Mouse (Mus musculus) thymus, adult 2 months (tissue): Measurements from ENCODE around the gene Olfr288. TPM values are rescaled to one million over a fixed set of nuclear protein-coding genes. Genes with fewer than 3 reads are reported as not detected.

Source experiments
- DNase-seq: peaks from one replicate; pipeline ENCODE4 v3.0.0; 2021
- H3K27ac ChIP-seq: fragments of 200-500 bp; 2 replicates; pipeline ENCODE4 v1.5.1; 2012; ENCODE audit warnings: low read length, control low read depth; ENCODE audit not compliant: control insufficient read depth, insufficient read depth
- H3K27me3 ChIP-seq: fragments of 200-500 bp; 2 replicates; pipeline ENCODE4 v1.6.1; 2012; ENCODE audit warnings: mild to moderate bottlenecking, low read length, moderate library complexity, mixed read lengths; ENCODE audit not compliant: control insufficient read depth, insufficient read depth
- H3K36me3 ChIP-seq: fragments of 200-500 bp; 2 replicates; pipeline ENCODE4 v1.6.1; 2012; ENCODE audit warnings: mild to moderate bottlenecking, low read length, moderate library complexity; ENCODE audit not compliant: control insufficient read depth, insufficient read depth
- H3K4me1 ChIP-seq: fragments of 200-500 bp; replicated peaks from 2 replicates; pipeline ENCODE4 v1.6.1; 2012; ENCODE audit warnings: low read length; ENCODE audit not compliant: control insufficient read depth, insufficient read depth
- H3K4me3 ChIP-seq: fragments of 200-500 bp; 2 replicates; pipeline ENCODE4 v1.5.1; 2012; ENCODE audit warnings: mild to moderate bottlenecking, low read length, control low read depth, moderate library complexity; ENCODE audit not compliant: control insufficient read depth, insufficient read depth
- CTCF ChIP-seq: fragments of 200-500 bp; IDR thresholded peaks from 2 replicates; pipeline ENCODE4 v1.5.1; 2012; ENCODE audit warnings: mild to moderate bottlenecking, control low read depth, low read length, moderate library complexity, borderline replicate concordance; ENCODE audit not compliant: control insufficient read depth, poor library complexity, insufficient read depth; ENCODE audit errors: extremely low read depth
- POLR2A ChIP-seq: fragments of 200-500 bp; IDR thresholded peaks from 2 replicates; pipeline ENCODE4 v1.6.1; 2012; ENCODE audit warnings: mild to moderate bottlenecking, low read length, control low read depth, moderate library complexity; ENCODE audit not compliant: control insufficient read depth, poor library complexity, insufficient read depth; ENCODE audit errors: extremely low read depth
- WGBS: fragments of 180-500 bp; shearing (Covaris S2); methylation state at CpG from one replicate; pipeline ENCODE4 v1.1.7; 2018; 5-methylcytosine and 5-hydroxymethylcytosine counted together
- polyA plus RNA-seq: library from polyadenylated mRNA; depleted of rRNA; stranded (reverse); fragments of >200 nt; gene quantifications from 2 replicates; pipeline ENCODE4 v1.2.3, GENCODE M21; 2012; rRNA removed

The Olfr288 gene
- polyA plus RNA-seq, 1 experiment = not detected

- TF ChIP-seq CTCF = no peak
- TF ChIP-seq POLR2A = no peak
- DNase-seq = no peak
- WGBS = 2% methylated on average over 36 of the region's 36 CpGs
- Histone ChIP-seq H3K27me3 (no peaks in the 10 kb centered on the region), H3K36me3 (peaks cover 12% of the 10 kb centered on the region; the same call in 1 of the 2 replicates), H3K4me3 (peak overlapping the region; percentile 95), H3K4me1 (peaks cover 10% of the 10 kb centered on the region), H3K27ac (no peak overlapping the region)
These were observed 50.4 kb downstream of the Olfr288 start for GRCm38 (mm10) chr15:98144861-98145507.

- WGBS = 98% methylated on average over 10 of the region's 10 CpGs
- Histone ChIP-seq H3K4me1 (peaks cover 10% of the 10 kb centered on the region), H3K4me3 (no peak overlapping the region), H3K27me3 (no peaks in the 10 kb centered on the region), H3K27ac (no peak overlapping the region), H3K36me3 (peaks cover 12% of the 10 kb centered on the region; the same call in 1 of the 2 replicates)
- no peak for DNase-seq
- TF ChIP-seq CTCF (no peak), POLR2A (no peak)
These were observed 52.8 kb downstream of the Olfr288 start for GRCm38 (mm10) chr15:98142515-98142914.

GRCm38 (mm10) chr15:98140809-98141208, 54.5 kb downstream of the Olfr288 start:
- no peak for TF ChIP-seq POLR2A
- TF ChIP-seq CTCF = no peak
- no peak for DNase-seq
- peaks cover 9% of the 10 kb centered on the region for H3K4me1 ChIP-seq
- no peak overlapping the region for H3K27ac ChIP-seq
- H3K36me3 ChIP-seq = peaks cover 23% of the 10 kb centered on the region
- WGBS = 97% methylated on average over 5 of the region's 5 CpGs
- no peak overlapping the region for H3K4me3 ChIP-seq
- H3K27me3 ChIP-seq = no peaks in the 10 kb centered on the region

- no peak overlapping the region for H3K27ac ChIP-seq
- WGBS = 89% methylated on average over 7 of the region's 7 CpGs
- H3K36me3 ChIP-seq = peaks cover 32% of the 10 kb centered on the region
These were observed 55.6 kb downstream of the Olfr288 start for GRCm38 (mm10) chr15:98139763-98140162.

GRCm38 (mm10) chr15:98136871-98137270, 58.5 kb downstream of the Olfr288 start:
- TF ChIP-seq POLR2A = no peak
- no peak for TF ChIP-seq CTCF
- 94% methylated on average over 9 of the region's 9 CpGs for WGBS
- Histone ChIP-seq H3K4me1 (no peaks in the 10 kb centered on the region), H3K4me3 (no peak overlapping the region), H3K36me3 (peaks cover 42% of the 10 kb centered on the region), H3K27ac (no peak overlapping the region), H3K27me3 (no peaks in the 10 kb centered on the region)
- no peak for DNase-seq

More at GRCm38 (mm10) chr15:98139763-98140162, 55.6 kb downstream of the Olfr288 start:
- peaks cover 3% of the 10 kb centered on the region for H3K4me1 ChIP-seq
- no peak overlapping the region for H3K4me3 ChIP-seq
- no peak for TF ChIP-seq CTCF
- TF ChIP-seq POLR2A = no peak
- no peaks in the 10 kb centered on the region for H3K27me3 ChIP-seq
- DNase-seq = no peak

Other genes with a start within 250 kb of the Olfr288 start
- gene Tmem106c, start 231.3 kb downstream of the Olfr288 start, polyA plus RNA-seq = 38.4 and 40.0 TPM in 2 replicates
- 0.32 and 0.47 TPM in 2 replicates for gene Col2a1, start 190.8 kb downstream of the Olfr288 start, polyA plus RNA-seq
- gene Pfkm, start 103.0 kb downstream of the Olfr288 start, polyA plus RNA-seq = 24.3 and 44.9 TPM in 2 replicates
- 42.5 and 43.6 TPM in 2 replicates for gene Senp1, start 101.8 kb downstream of the Olfr288 start, polyA plus RNA-seq
- 52.2 and 56.9 TPM in 2 replicates for gene Asb8, start 29.9 kb downstream of the Olfr288 start, polyA plus RNA-seq
- 1.3 TPM in 2 replicates for gene Ccdc184, start 28.4 kb downstream of the Olfr288 start, polyA plus RNA-seq
- gene Gm44579, start 25.4 kb upstream of the Olfr288 start, polyA plus RNA-seq = not detected in 2 replicates
- 0.22 TPM in 1 of 2 replicates, not detected in the other for gene Olfr287, start 25.5 kb upstream of the Olfr288 start, polyA plus RNA-seq
- 0.11 TPM in 1 of 2 replicates, not detected in the other for gene Olfr286, start 38.9 kb upstream of the Olfr288 start, polyA plus RNA-seq
- gene H1fnt, start 61.8 kb upstream of the Olfr288 start, polyA plus RNA-seq = 0.22 TPM in 1 of 2 replicates, not detected in the other
- gene Zfp641, start 100.6 kb upstream of the Olfr288 start, polyA plus RNA-seq = 0.34 and 0.71 TPM in 2 replicates
- not detected in 2 replicates for gene Olfr285, start 121.8 kb upstream of the Olfr288 start, polyA plus RNA-seq
- 0.29 TPM in 1 of 2 replicates, not detected in the other for gene Olfr284, start 145.4 kb upstream of the Olfr288 start, polyA plus RNA-seq
- not detected in 2 replicates for gene Olfr283, start 185.4 kb upstream of the Olfr288 start, polyA plus RNA-seq
- not detected in 2 replicates for gene Olfr282, start 235.7 kb upstream of the Olfr288 start, polyA plus RNA-seq